Mouse (Mus musculus): Measurements from ENCODE around the gene Mid1. TPM values are rescaled to one million over a fixed set of nuclear protein-coding genes. Genes with fewer than 3 reads are reported as not detected.

Mid1 gene
- polyA plus RNA-seq, 1 experiment from 2014 or later: 6.9 TPM

DNA sequence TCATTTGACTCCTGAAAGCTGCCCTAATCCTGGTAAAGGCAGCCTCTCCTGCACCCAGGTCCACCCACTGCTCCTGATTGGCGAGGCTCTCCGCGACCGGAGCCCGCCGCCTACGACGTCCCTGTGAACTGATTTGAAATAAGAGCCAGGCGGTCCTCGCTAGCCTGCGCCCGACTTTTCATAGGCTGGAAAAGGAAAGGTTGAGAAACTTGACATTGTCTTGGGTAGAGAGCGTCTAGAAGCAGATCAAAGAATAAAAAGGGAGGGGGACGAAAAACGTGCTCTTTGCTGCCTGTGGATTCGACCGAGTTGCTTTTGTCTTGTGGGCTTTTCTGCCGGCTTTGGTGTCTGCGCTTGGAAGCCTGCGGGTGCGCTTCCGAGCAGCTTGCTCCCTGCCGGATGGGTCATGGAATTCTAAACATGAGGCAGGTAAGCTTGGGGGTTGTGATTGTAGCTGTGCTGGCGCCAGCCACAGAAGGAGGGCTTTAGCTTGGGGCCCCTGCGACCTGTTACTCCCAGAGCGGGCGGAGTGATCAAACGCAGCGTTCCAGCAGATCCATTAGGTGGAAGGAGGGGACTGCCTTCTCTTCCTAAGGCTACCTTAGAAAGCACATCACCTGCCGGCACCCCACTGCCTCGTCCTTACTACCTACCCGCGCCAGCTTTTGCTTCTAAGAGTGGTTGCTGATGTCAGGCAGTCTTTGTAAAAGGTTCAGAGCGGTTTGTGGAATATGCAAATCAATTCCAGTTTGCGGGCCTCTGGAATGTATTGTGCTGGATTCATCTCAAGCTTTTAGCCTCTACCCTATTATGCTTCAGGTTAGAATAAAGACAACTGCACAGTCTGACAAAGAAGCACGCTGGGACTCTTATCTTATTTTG is 194.7 kb downstream of the Mid1 start:
- Histone ChIP-seq H3K4me3 (ENCODE audit: low read length) (peak overlapping the region; percentile 54), H3K27me3 (ENCODE audit: insufficient read depth, low read length) (peaks cover 26% of the 10 kb centered on the region), H3K27ac (ENCODE audit: low read length) (peak overlapping the region; percentile 83), H3K36me3 (ENCODE audit: insufficient read depth, low read length) (no peaks in the 10 kb centered on the region), H3K9ac (replicated peaks; ENCODE audit: low read length) (peak overlapping the region; percentile 65), H3K9me3 (ENCODE audit: low read length) (no peaks in the 10 kb centered on the region), H3K4me1 (ENCODE audit: insufficient read depth, low read length) (0 out of 2 replicates have a peak, but pooled peaks cover 10% of the 10 kb centered on the region), H3K4me2 (replicated peaks; ENCODE audit: low read depth, low read length) (peak overlapping the region; percentile 58)
- 14% methylated on average over 36 of the region's 36 CpGs for WGBS
- ATAC-seq (ENCODE audit: low FRiP score, low TSS enrichment): peak; percentile 94

DNA sequence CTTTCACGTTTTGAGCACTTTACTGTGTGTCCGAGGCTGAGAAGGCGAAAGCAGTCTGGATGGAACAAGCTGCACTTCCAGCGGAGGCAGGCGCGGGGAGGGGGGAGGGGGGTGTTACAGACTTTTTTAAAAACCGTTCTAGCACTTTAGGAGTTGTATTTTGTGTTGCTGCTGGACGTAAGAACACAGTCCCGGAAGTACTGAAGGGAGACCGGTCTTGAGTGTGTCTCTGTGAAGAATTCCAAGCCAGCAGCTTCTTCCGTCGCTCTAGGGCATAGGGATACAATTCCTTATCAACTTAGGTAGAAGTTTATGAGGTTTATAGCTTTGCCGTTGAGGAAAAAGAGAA is 195.3 kb downstream of the Mid1 start:
- peak overlapping the region; percentile 65 for H3K9ac ChIP-seq (replicated peaks; ENCODE audit: low read length)
- no peaks in the 10 kb centered on the region for H3K9me3 ChIP-seq (ENCODE audit: low read length)
- peak overlapping the region; percentile 54 for H3K4me3 ChIP-seq (ENCODE audit: low read length)
- peaks cover 26% of the 10 kb centered on the region for H3K27me3 ChIP-seq (ENCODE audit: insufficient read depth, low read length)
- 0 out of 2 replicates have a peak, but pooled peaks cover 10% of the 10 kb centered on the region for H3K4me1 ChIP-seq (ENCODE audit: insufficient read depth, low read length)
- no peaks in the 10 kb centered on the region for H3K36me3 ChIP-seq (ENCODE audit: insufficient read depth, low read length)
- peak overlapping the region; percentile 83 for H3K27ac ChIP-seq (ENCODE audit: low read length)
- no peak for ATAC-seq (ENCODE audit: low FRiP score, low TSS enrichment)
- 23% methylated on average over 13 of the region's 13 CpGs for WGBS
- peak overlapping the region; percentile 58 for H3K4me2 ChIP-seq (replicated peaks; ENCODE audit: low read depth, low read length)

DNA sequence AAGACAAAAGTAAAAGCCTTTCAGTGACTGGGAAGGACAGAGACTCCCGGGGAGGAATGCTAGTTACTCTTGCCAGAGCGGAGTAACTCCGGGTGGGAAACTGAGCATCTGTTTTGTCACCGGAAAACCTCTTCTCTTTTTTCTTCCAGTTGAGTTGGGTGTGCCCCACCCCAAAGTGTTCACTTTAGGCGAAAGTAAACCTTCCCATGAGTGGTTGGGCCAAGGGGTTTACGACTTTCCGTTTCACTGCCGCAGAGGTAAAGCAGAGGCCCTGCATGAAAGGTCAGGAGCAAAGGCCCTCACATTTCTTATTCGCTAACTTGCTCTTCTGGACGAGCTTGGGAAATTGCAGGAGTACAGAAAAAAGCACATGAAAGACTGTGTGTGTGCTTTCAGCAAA is 195.8 kb downstream of the Mid1 start:
- H3K4me1 ChIP-seq (ENCODE audit: insufficient read depth, low read length): 0 out of 2 replicates have a peak, but pooled peaks cover 10% of the 10 kb centered on the region
- WGBS: 17% methylated on average over 10 of the region's 10 CpGs
- peak overlapping the region; percentile 83 for H3K27ac ChIP-seq (ENCODE audit: low read length)
- peak overlapping the region; percentile 65 for H3K9ac ChIP-seq (replicated peaks; ENCODE audit: low read length)
- no peaks in the 10 kb centered on the region for H3K9me3 ChIP-seq (ENCODE audit: low read length)
- H3K27me3 ChIP-seq (ENCODE audit: insufficient read depth, low read length): peaks cover 23% of the 10 kb centered on the region
- peak overlapping the region; percentile 54 for H3K4me3 ChIP-seq (ENCODE audit: low read length)
- H3K36me3 ChIP-seq (ENCODE audit: insufficient read depth, low read length): no peaks in the 10 kb centered on the region
- ATAC-seq (ENCODE audit: low FRiP score, low TSS enrichment): no peak
- H3K4me2 ChIP-seq (replicated peaks; ENCODE audit: low read depth, low read length): peak overlapping the region; percentile 58

DNA sequence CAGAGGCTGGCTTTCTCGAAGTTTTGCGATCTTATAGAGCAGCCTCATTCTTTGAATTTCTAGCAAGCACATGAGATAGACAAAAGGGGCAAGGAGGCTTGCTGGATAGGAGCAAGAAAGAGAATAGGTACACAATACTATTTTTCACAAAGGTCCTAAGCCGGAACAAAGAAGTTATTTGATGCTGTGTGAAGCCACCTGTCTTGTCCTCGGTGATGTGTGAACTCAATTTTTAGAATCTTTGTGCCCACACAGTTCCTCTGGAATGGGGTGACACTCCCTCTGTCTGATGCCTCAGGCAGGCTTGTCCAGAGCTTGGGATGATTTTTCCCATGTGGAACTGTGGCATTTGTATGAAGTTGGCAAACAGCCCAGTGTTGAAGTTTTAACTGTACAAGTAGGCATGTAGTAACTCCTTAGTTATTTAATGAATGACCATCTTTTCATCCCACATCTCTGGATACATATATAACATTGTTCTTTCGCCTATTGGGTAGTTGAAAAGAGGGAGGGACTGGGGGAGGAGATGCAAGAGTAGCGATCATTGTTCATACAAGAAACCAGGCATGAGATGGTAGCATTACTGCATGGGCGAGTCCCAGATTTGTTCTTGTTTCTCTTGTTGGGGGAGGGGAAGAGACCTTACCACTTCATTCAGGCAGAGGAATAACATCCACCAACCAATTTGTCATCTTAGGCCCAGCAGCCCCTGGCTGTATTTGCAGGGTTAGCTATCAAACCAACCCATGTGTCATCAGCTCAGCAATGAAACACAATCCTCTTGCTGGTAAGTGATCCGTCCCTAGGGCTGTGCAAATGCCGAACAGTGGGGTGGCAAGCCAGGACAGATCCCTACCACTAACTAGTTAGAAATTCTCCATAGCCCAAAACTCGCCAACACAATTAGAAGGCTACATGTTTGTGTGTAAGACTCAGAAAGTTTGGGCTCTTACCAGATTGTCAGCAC is 196.5 kb downstream of the Mid1 start:
- H3K27me3 ChIP-seq (ENCODE audit: insufficient read depth, low read length): peaks cover 22% of the 10 kb centered on the region; the same call in 1 of the 2 replicates
- H3K9me3 ChIP-seq (ENCODE audit: low read length): no peaks in the 10 kb centered on the region
- 0 out of 2 replicates have a peak, but pooled peaks cover 10% of the 10 kb centered on the region for H3K4me1 ChIP-seq (ENCODE audit: insufficient read depth, low read length)
- no peak for ATAC-seq (ENCODE audit: low FRiP score, low TSS enrichment)
- peak overlapping the region; percentile 54 for H3K4me3 ChIP-seq (ENCODE audit: low read length)
- H3K36me3 ChIP-seq (ENCODE audit: insufficient read depth, low read length): no peaks in the 10 kb centered on the region
- H3K4me2 ChIP-seq (replicated peaks; ENCODE audit: low read depth, low read length): peak overlapping the region; percentile 58
- 38% methylated on average over 10 of the region's 10 CpGs for WGBS
- H3K9ac ChIP-seq (replicated peaks; ENCODE audit: low read length): peak overlapping the region; percentile 65
- peak overlapping the region; percentile 83 for H3K27ac ChIP-seq (ENCODE audit: low read length)

GRCm38 (mm10) chrX:169882220-169882609 is 197.2 kb downstream of the Mid1 start:
- Histone ChIP-seq H3K36me3 (ENCODE audit: insufficient read depth, low read length) (no peaks in the 10 kb centered on the region), H3K4me2 (replicated peaks; ENCODE audit: low read depth, low read length) (peak overlapping the region; percentile 58; the same call in 1 of the 2 replicates), H3K4me3 (ENCODE audit: low read length) (no peak overlapping the region), H3K27ac (ENCODE audit: low read length) (peak overlapping the region; percentile 83; the same call in 1 of the 2 replicates), H3K9ac (replicated peaks; ENCODE audit: low read length) (no peak overlapping the region), H3K9me3 (ENCODE audit: low read length) (no peaks in the 10 kb centered on the region), H3K27me3 (ENCODE audit: insufficient read depth, low read length) (peaks cover 22% of the 10 kb centered on the region; the same call in 1 of the 2 replicates), H3K4me1 (ENCODE audit: insufficient read depth, low read length) (0 out of 2 replicates have a peak, but pooled peaks cover 10% of the 10 kb centered on the region)
- 52% methylated on average over 1 of the region's 1 CpGs for WGBS
- ATAC-seq (ENCODE audit: low FRiP score, low TSS enrichment): no peak

DNA sequence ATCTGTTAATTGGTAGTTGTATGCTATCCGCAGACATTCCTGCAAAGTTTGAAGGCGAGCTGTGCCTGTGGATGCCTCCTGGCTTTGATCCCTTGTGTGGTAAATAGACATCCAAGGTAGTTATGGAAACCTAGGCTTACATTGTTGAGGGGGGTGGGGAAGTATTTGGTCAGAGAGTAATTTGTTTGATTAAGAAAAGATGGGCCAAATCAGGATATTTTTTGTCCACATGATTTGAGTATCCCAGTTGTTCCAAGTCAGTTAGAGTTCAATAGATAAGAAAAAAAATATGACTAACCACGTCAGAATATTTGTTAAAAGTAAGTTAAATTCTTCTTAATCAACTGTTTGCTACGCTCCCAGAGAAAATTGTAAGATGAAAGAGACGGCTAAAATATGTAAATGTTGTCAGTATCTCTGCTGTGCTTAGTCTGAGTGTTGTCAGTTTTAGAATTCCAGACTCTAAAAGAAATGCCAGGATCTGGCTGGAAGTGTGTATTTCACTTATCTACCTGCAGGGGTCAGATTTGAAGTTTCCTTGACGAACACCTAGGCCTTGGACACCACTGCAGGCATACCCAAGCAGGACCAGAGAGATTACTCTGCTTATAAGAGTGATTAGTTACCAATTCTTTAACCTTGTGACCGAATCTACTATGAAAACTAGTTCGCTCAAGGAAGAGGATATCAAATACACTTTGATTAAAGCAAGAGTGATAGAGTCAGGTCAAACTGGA is 198.7 kb downstream of the Mid1 start:
- H3K27ac ChIP-seq (ENCODE audit: low read length): no peak overlapping the region
- H3K4me1 ChIP-seq (ENCODE audit: insufficient read depth, low read length): 0 out of 2 replicates have a peak, but pooled peaks cover 10% of the 10 kb centered on the region
- no peaks in the 10 kb centered on the region for H3K36me3 ChIP-seq (ENCODE audit: insufficient read depth, low read length)
- H3K9me3 ChIP-seq (ENCODE audit: low read length): no peaks in the 10 kb centered on the region
- H3K27me3 ChIP-seq (ENCODE audit: insufficient read depth, low read length): peaks cover 22% of the 10 kb centered on the region; the same call in 1 of the 2 replicates
- WGBS: 62% methylated on average over 8 of the region's 8 CpGs
- H3K9ac ChIP-seq (replicated peaks; ENCODE audit: low read length): no peak overlapping the region
- no peak overlapping the region for H3K4me3 ChIP-seq (ENCODE audit: low read length)
- no peak for ATAC-seq (ENCODE audit: low FRiP score, low TSS enrichment)
- no peak overlapping the region for H3K4me2 ChIP-seq (replicated peaks; ENCODE audit: low read depth, low read length)

DNA sequence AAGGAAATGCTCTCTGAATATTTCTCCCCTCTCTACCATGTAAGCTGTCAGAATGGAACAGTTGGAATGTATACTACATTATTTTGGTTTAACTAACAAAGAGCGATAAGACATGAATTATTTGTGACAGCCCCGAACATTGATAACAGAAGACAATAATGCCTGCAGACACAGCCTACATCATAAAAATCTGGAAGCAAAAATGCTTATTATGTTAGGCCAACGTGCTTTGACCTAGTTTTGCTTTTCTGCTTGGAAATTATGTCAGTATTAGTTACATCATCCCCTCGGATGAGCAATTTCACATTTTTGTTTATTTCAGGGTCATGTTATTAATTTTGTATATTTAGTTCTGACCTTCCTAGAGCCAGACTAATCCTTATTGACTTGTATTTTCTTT is 205.5 kb downstream of the Mid1 start:
- 67% methylated on average over 4 of the region's 4 CpGs for WGBS
- H3K4me1 ChIP-seq (ENCODE audit: insufficient read depth, low read length): no peaks in the 10 kb centered on the region
- no peak overlapping the region for H3K9ac ChIP-seq (replicated peaks; ENCODE audit: low read length)
- H3K9me3 ChIP-seq (ENCODE audit: low read length): no peaks in the 10 kb centered on the region
- no peak overlapping the region for H3K4me2 ChIP-seq (replicated peaks; ENCODE audit: low read depth, low read length)
- H3K36me3 ChIP-seq (ENCODE audit: insufficient read depth, low read length): no peaks in the 10 kb centered on the region
- peaks cover 3% of the 10 kb centered on the region; the same call in 1 of the 2 replicates for H3K27me3 ChIP-seq (ENCODE audit: insufficient read depth, low read length)
- no peak overlapping the region for H3K4me3 ChIP-seq (ENCODE audit: low read length)
- ATAC-seq (ENCODE audit: low FRiP score, low TSS enrichment): no peak
- H3K27ac ChIP-seq (ENCODE audit: low read length): no peak overlapping the region

GRCm38 (mm10) chrX:169892100-169892499 is 207.1 kb downstream of the Mid1 start:
- H3K36me3 ChIP-seq (ENCODE audit: insufficient read depth, low read length): no peaks in the 10 kb centered on the region
- no peaks in the 10 kb centered on the region; the same call in 1 of the 2 replicates for H3K27me3 ChIP-seq (ENCODE audit: insufficient read depth, low read length)

DNA sequence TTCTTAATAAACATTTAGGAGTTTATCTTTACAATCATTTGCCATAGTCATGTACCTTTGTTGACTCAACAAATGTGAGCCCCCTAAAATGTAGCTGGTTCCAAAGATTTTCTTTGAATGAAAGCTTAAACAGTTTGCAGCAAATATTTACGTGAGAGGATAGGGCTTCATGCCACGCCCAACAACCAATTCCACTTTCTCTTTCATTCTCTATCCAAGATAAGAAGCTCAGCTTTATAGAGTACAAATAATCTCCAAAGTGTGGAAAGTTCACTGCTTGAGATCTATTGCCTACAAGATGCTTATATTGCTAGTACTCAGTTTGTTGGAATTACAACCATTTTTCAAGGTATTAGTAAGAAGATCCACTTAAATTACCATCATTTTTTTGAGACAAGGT is 207.6 kb downstream of the Mid1 start:
- no peaks in the 10 kb centered on the region; the same call in 1 of the 2 replicates for H3K27me3 ChIP-seq (ENCODE audit: insufficient read depth, low read length)
- no peak for ATAC-seq (ENCODE audit: low FRiP score, low TSS enrichment)
- no peak overlapping the region for H3K27ac ChIP-seq (ENCODE audit: low read length)
- no peaks in the 10 kb centered on the region for H3K4me1 ChIP-seq (ENCODE audit: insufficient read depth, low read length)
- no peak overlapping the region for H3K9ac ChIP-seq (replicated peaks; ENCODE audit: low read length)
- H3K4me3 ChIP-seq (ENCODE audit: low read length): no peak overlapping the region
- no peak overlapping the region for H3K4me2 ChIP-seq (replicated peaks; ENCODE audit: low read depth, low read length)
- H3K9me3 ChIP-seq (ENCODE audit: low read length): no peaks in the 10 kb centered on the region
- WGBS: 86% methylated on average over 2 of the region's 2 CpGs
- H3K36me3 ChIP-seq (ENCODE audit: insufficient read depth, low read length): no peaks in the 10 kb centered on the region

More at GRCm38 (mm10) chrX:169892100-169892499, 207.1 kb downstream of the Mid1 start:
- Histone ChIP-seq H3K4me1 (ENCODE audit: insufficient read depth, low read length) (no peaks in the 10 kb centered on the region), H3K4me2 (replicated peaks; ENCODE audit: low read depth, low read length) (no peak overlapping the region), H3K9ac (replicated peaks; ENCODE audit: low read length) (no peak overlapping the region), H3K4me3 (ENCODE audit: low read length) (no peak overlapping the region), H3K27ac (ENCODE audit: low read length) (no peak overlapping the region), H3K9me3 (ENCODE audit: low read length) (no peaks in the 10 kb centered on the region)
- ATAC-seq (ENCODE audit: low FRiP score, low TSS enrichment): no peak

Data from kidney, embryonic 16.5 days (tissue).